ENCODE assay signal across 8 mouse cellular contexts in the genomic region with DNA sequence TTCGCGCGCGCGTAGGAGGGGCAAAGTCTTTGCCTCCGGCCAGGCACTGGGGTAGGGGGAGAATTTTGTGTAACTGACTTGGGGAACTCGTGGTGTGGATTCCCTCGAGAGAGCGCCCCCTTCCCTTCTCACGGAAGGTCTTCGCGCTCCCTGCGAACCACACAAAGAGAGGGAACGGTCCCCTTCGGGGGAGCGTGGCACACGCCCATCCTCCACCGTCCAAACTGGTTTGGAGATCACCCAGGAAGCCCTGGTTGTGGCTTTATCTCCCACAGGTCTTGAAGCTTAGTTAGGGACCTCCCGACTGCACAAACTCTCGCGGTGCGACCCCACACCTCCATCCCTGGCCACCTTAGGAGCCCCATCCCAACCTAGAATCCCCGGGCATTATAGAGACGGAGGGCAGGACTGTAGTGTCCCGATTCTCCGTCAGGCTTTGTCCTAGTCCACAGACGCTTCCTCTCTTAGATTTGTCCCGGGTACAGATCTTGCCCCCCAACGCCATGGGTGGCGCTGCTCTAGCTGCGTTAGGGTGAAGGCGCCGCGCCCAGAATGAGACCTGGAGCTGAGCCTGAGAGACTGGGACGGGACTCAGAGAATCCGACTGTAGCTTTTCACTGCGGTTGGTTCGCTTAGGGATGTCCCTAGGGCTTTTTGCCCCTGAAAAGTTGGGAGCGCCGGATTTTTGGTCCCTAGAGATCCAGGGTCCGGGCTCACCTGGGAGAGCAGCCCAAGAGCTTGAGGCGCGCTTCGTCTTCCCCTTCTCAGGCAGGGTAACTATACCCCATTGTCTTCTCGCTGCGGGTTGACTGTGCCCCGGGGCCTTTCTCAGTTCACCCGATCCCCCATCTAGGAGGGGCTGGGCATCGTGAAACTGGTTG. TPM values are rescaled to one million over a fixed set of nuclear protein-coding genes. Genes with fewer than 3 reads are reported as not detected.
A peak's percentile ranks its signal among the peaks of the same experiment; 100 is the strongest.
DNase-seq lines count a peak whose midpoint lies in the region.

No protein-coding gene starts in this region.

- H3K4me1 ChIP-seq in heart, embryonic 10.5 days: peaks cover 6% of the 10 kb centered on the region; the same call in 1 of the 2 replicates

- H3K27ac ChIP-seq in heart, embryonic 10.5 days: peak overlapping the region; percentile 94

- 0% methylated on average over 49 of the region's 49 CpGs for WGBS in heart, embryonic 10.5 days

- peak; percentile 87 for DNase-seq in heart, embryonic 10.5 days (ENCODE audit: low spot score)
- no peak for DNase-seq in heart, adult 8-10 months (ENCODE audit: low spot score)
- DNase-seq in c-Kit-positive CD71-positive TER-119-positive erythroid progenitor cells, embryonic 14.5 days (ENCODE audit: low spot score): peak; percentile 61
- peak; percentile 32 for DNase-seq in gastrocnemius, postnatal 25 days
- DNase-seq in kidney, adult 9 months: peak; percentile 44
- DNase-seq in lung, postnatal 14 days: peak; percentile 40
- DNase-seq in retina, postnatal 7 days (ENCODE audit: low read depth, low spot score): peak; percentile 21
- no peak for DNase-seq in frontal cortex, postnatal 25 days (ENCODE audit: low spot score in 2 of 2)

- no peaks in the 10 kb centered on the region for H3K27me3 ChIP-seq in heart, embryonic 10.5 days (ENCODE audit: insufficient read depth, poor library complexity, severe bottlenecking)

- no peaks in the 10 kb centered on the region for H3K9me3 ChIP-seq in heart, embryonic 10.5 days

- peak overlapping the region; percentile 80 for H3K4me3 ChIP-seq in heart, embryonic 10.5 days

- H3K36me3 ChIP-seq in heart, embryonic 10.5 days: peaks cover 24% of the 10 kb centered on the region

RNA-seq across cellular contexts. Expression of a gene that starts 1.5 kb away (rescaled TPM):
- 108 and 192 TPM in 2 replicates for polyA plus RNA-seq in heart, embryonic 10.5 days (2016; fragmentation: Nextera tagmentation; extraction: Ambion mirVana)
- 10 to 100 TPM in 1 of 4 experiments, 1 to 10 TPM in 3; 2.2 to 12.2 (median 3.4) TPM for total RNA-seq in heart, adult 8-10 months (2022)
- 10 to 100 TPM; 39.5 to 77.7 TPM for total RNA-seq in gastrocnemius, postnatal 25 days (2021)

RNA-seq across cellular contexts. Expression of a gene that starts 38.8 kb away (rescaled TPM):
- polyA plus RNA-seq in heart, embryonic 10.5 days (2016; fragmentation: Nextera tagmentation; extraction: Ambion mirVana): 90.1 and 96.5 TPM in 2 replicates
- total RNA-seq in heart, adult 8-10 months (2022): 100 to 1,000 TPM; 108 to 122 (median 117) TPM
- 100 to 1,000 TPM; 101 to 117 TPM for total RNA-seq in gastrocnemius, postnatal 25 days (2021)

RNA-seq across cellular contexts. Expression of a gene that starts 55.7 kb away (rescaled TPM):
- polyA plus RNA-seq in heart, embryonic 10.5 days (2016; fragmentation: Nextera tagmentation; extraction: Ambion mirVana): 15.2 and 15.9 TPM in 2 replicates
- 10 to 100 TPM in 1 of 4 experiments, 1 to 10 TPM in 2, not detected in 1; 3.6 to 16.9 (median 7.9) TPM for total RNA-seq in heart, adult 8-10 months (2022)
- total RNA-seq in gastrocnemius, postnatal 25 days (2021): 10 to 100 TPM in 1 of 2 experiments, 1 to 10 TPM in 1; 6.6 to 16.7 TPM

Comparison
In these comparisons a context has a peak if more than half of its experiments do, and no peak if none do; other contexts are left out.
1. DNase-seq: peak in heart, embryonic 10.5 days (single experiment), c-Kit-positive CD71-positive TER-119-positive erythroid progenitor cells, embryonic 14.5 days (single experiment), gastrocnemius, postnatal 25 days (single experiment), kidney, adult 9 months (single experiment), lung, postnatal 14 days (single experiment) and retina, postnatal 7 days (single experiment); none in heart, adult 8-10 months (single experiment) and frontal cortex, postnatal 25 days (0 of 2).